Mouse (Mus musculus) kidney, postnatal 0 days (tissue): Measurements from ENCODE around the gene Pramef12. TPM values are rescaled to one million over a fixed set of nuclear protein-coding genes. Genes with fewer than 3 reads are reported as not detected.
"Not testable (repeated sequence)": the region's sequence is repeated elsewhere in the genome, so short reads cannot be mapped to it uniquely, and the experiment has no call there.

Experiments used
- ATAC-seq: fragments of 200-750 bp; cut with Nextera tagmentation; replicated peaks from 2 replicates; pipeline ENCODE4 v1.8.0; 2017; ENCODE audit warnings: low read depth, moderate number of reproducible peaks, moderate TSS enrichment, moderate library complexity; ENCODE audit not compliant: low FRiP score
- DNase-seq: peaks from one replicate; pipeline ENCODE4 v3.0.0-alpha.2; 2016; ENCODE audit warnings: low spot score
- H3K27ac ChIP-seq: fragments of 300-500 bp; sonication (generic); 2 replicates; pipeline ENCODE4 v1.5.1; 2014; ENCODE audit warnings: mild to moderate bottlenecking
- H3K27me3 ChIP-seq: fragments of 300-500 bp; sonication (generic); 2 replicates; pipeline ENCODE4 v1.6.1; 2014; ENCODE audit warnings: low read length, mixed read lengths; ENCODE audit not compliant: insufficient read depth
- H3K36me3 ChIP-seq: fragments of 300-500 bp; sonication (generic); 2 replicates; pipeline ENCODE4 v1.6.1; 2014; ENCODE audit warnings: low read length, mixed read lengths; ENCODE audit not compliant: insufficient read depth
- H3K4me1 ChIP-seq: fragments of 300-500 bp; sonication (generic); replicated peaks from 2 replicates; pipeline ENCODE4 v1.6.1; 2014; ENCODE audit warnings: antibody characterized with exemption, low read length, mixed read lengths; ENCODE audit not compliant: insufficient read depth
- H3K4me2 ChIP-seq: fragments of 300-500 bp; sonication (generic); 2 replicates; pipeline ENCODE4 v1.6.1; 2014; ENCODE audit warnings: mild to moderate bottlenecking, low read length, moderate library complexity, mixed read lengths
- H3K4me3 ChIP-seq: fragments of 300-500 bp; sonication (generic); replicated peaks from 2 replicates; pipeline ENCODE4 v1.5.1; 2014; ENCODE audit warnings: low read depth, low read length
- H3K9ac ChIP-seq: fragments of 300-500 bp; sonication (generic); 2 replicates; pipeline ENCODE4 v1.6.1; 2014; ENCODE audit warnings: low read depth, low read length
- H3K9me3 ChIP-seq: fragments of 300-500 bp; sonication (generic); replicated peaks from 2 replicates; pipeline ENCODE4 v1.6.1; 2016; ENCODE audit warnings: low read length, inconsistent platforms, mixed read lengths
- CTCF ChIP-seq: IDR thresholded peaks from 2 replicates; pipeline ENCODE4 v1.5.1; 2016; ENCODE audit warnings: antibody characterized with exemption, low read depth, mild to moderate bottlenecking, moderate library complexity
- WGBS: fragments of 180-500 bp; shearing (Covaris S2); extraction: QIAGEN DNeasy Blood & Tissue Kit; methylation state at CpG from one replicate; pipeline ENCODE4 v1.1.7; 2014; 5-methylcytosine and 5-hydroxymethylcytosine counted together
- polyA plus RNA-seq: library from polyadenylated mRNA; unstranded; fragments of >200 nt; fragmentation: Nextera tagmentation; extraction: Ambion mirVana; gene quantifications from 2 replicates; pipeline ENCODE4 v1.2.1, GENCODE M21; 2015

Gene Pramef12
- polyA plus RNA-seq, 1 experiment from 2014 or later, result 0.39 TPM

- TF ChIP-seq CTCF, result no peak
- Histone ChIP-seq H3K4me2 (no peak overlapping the region), H3K4me3 (no peak overlapping the region), H3K27me3 (no peaks in the 10 kb centered on the region), H3K9me3 (no peaks in the 10 kb centered on the region), H3K36me3 (no peaks in the 10 kb centered on the region), H3K4me1 (no peaks in the 10 kb centered on the region), H3K27ac (no peak overlapping the region), H3K9ac (no peak overlapping the region)
- ATAC-seq (no peak), DNase-seq (no peak)
- WGBS, result 32% methylated on average over 3 of the region's 3 CpGs
Measured at GRCm38 (mm10) chr4:144396316-144396715, 11.9 kb downstream of the Pramef12 start.

DNA sequence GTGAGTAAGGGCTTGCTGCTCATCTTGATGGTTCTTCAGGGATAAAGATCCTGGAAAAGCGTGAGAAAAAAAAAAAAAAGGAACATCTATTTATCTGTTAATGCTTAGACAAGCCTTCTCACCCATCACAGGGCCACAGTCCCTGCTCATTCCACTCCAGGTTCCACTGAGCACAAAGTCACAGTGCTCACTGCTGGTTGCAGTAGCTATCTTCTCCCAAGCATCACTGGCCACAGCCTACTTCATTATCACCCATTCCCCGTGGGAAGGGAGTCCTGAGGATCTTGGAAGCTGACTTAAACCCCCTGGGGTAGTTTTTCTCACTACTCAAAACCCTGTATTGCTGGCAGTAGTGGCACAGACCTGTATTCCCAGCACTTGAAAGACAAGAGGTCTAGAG lies 30.4 kb downstream of the Pramef12 start, which contains the start of gene Pramef20:
TSS of gene Pramef20 (minus strand) at position 23 of the 400 bp plus-strand sequence.
- Histone ChIP-seq H3K9ac (no peak within 1 kb of the TSS), H3K27me3 (no peaks in the 10 kb centered on the region), H3K4me1 (no peaks in the 10 kb centered on the region), H3K27ac (no peak within 1 kb of the TSS), H3K4me2 (no peak within 1 kb of the TSS), H3K36me3 (no peaks in the 10 kb centered on the region), H3K9me3 (no peaks in the 10 kb centered on the region), H3K4me3 (no peak within 1 kb of the TSS)
- WGBS, result 55% methylated on average over 2 of the region's 2 CpGs
- ATAC-seq (no peak), DNase-seq (no peak)
- no peak for TF ChIP-seq CTCF

GRCm38 (mm10) chr4:144357642-144358041 lies 50.6 kb downstream of the Pramef12 start, which contains the start of gene Gm13119:
Gene Gm13119 (plus strand): TSS chr4:144357942.
- DNase-seq, H3K4me2 ChIP-seq, H3K27ac ChIP-seq, H3K9ac ChIP-seq, H3K4me1 ChIP-seq, H3K27me3 ChIP-seq, H3K4me3 ChIP-seq, ATAC-seq, H3K9me3 ChIP-seq, H3K36me3 ChIP-seq: not testable (repeated sequence)
- 80% methylated on average over 3 of the region's 3 CpGs for WGBS

Other genes with a start within 250 kb of the Pramef12 start
- gene Oog3, start 245.8 kb downstream of the Pramef12 start, polyA plus RNA-seq, result not detected in 2 replicates
- not detected in 2 replicates for gene Oog2, start 217.7 kb downstream of the Pramef12 start, polyA plus RNA-seq
- not detected in 2 replicates for gene C87977, start 195.1 kb downstream of the Pramef12 start, polyA plus RNA-seq
- gene Pramel5, start 128.0 kb downstream of the Pramef12 start, polyA plus RNA-seq, result not detected in 2 replicates
- gene Gm13128, start 78.2 kb downstream of the Pramef12 start, polyA plus RNA-seq, result not detected in 2 replicates
- not detected in 2 replicates for gene Gm13119, start 50.5 kb downstream of the Pramef12 start, polyA plus RNA-seq
- gene Pramef20, start 30.5 kb downstream of the Pramef12 start, polyA plus RNA-seq, result not detected in 2 replicates
- gene 1700012P22Rik, start 30.3 kb upstream of the Pramef12 start, polyA plus RNA-seq, result not detected in 2 replicates
- gene Gm9944, start 44.9 kb upstream of the Pramef12 start, polyA plus RNA-seq, result not detected in 2 replicates
- gene Aadacl3, start 55.3 kb upstream of the Pramef12 start, polyA plus RNA-seq, result not detected in 2 replicates
- not detected in 2 replicates for gene 9430007A20Rik, start 111.4 kb upstream of the Pramef12 start, polyA plus RNA-seq
- gene Gm13124, start 156.7 kb upstream of the Pramef12 start, polyA plus RNA-seq, result not detected in 2 replicates
- not detected in 2 replicates for gene Aadacl4, start 205.2 kb upstream of the Pramef12 start, polyA plus RNA-seq